Mouse (Mus musculus): ENCODE measurements around the gene Olfr125. TPM values are rescaled to one million over a fixed set of nuclear protein-coding genes. Genes with fewer than 3 reads are reported as not detected.

Gene Olfr125
- not detected for total RNA-seq (2021)
- long read RNA-seq, experiment 1: 0 reads
- long read RNA-seq, experiment 2: 0 reads

- DNase-seq: no peak
- intact Hi-C loops (cut with DNase I; ENCODE audit: low total_unique reads): no loop called here
These were observed at the start of gene Olfr125 for GRCm38 (mm10) chr17:37832649-37833048. Olfr125 (plus strand) TSS chr17:37832949.

DNA sequence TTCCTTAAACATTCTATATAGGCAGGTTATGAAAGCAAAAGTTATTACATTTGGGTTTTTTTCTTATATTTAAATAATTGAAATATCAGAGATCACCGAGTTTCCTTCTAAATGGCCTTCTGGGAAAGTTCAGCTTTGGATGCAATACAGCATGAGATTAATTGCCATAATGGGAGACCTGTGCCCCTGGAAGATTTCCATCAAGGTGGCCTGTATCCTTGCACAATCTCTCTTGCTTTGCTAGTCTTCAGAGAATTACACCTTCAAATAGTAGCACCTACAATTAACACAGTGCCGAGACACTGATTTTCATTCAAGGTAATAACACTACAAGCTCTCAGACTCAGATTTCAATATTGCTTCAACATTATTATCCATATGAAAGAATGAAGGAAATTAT lies 39.5 kb upstream of the Olfr125 start, which contains the start of gene Olfr123:
TSS of gene Olfr123 (plus strand) at position 301 of the 400 bp plus-strand sequence.
- intact Hi-C loops (cut with DNase I; ENCODE audit: low total_unique reads): no loop called here
- DNase-seq: no peak

DNA sequence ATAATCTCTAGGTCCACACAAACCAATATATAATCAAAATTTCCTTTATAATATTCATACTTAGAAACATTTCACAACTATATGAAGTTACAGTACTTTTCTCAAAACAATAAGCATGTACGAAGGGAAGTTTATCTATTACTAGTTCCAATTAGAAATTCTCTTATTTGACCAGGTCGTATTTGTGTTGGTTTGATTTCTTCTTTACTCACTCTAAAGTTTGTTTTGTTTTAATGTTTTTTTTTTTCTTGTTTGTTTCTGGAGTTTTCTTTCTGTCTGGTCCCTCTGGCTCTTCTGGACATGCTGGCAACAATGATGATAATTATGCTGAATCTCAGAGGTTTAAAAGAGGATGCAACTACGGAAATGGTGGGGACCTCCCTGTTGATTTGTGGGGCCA lies 33.2 kb upstream of the Olfr125 start, which contains the start of gene Olfr124:
TSS of gene Olfr124 (plus strand) at position 301 of the 400 bp plus-strand sequence.
- DNase-seq: no peak
- intact Hi-C loops (cut with DNase I; ENCODE audit: low total_unique reads): no loop called here

DNA sequence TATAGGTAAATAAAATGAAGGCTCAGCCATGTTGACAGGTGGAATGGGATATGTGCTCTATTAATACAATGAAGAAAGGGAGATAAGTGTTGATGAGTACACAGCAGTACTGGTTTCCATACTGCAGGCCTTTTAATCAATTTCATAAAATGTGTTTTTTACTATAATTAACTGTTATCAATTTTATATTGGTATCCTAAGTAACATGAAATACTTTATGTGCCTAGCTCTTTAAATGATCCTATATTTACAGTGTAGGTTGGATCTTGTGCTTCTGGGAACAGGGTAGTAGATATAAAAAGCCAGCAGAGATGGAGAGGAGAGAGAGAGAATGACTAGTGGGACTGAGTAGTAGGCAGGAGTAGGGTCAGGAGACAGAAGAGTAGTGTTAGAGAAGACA lies 14.4 kb downstream of the Olfr125 start, which contains the start of gene Olfr126:
TSS of gene Olfr126 (plus strand) at position 301 of the 400 bp plus-strand sequence.
- intact Hi-C loops (cut with DNase I; ENCODE audit: low total_unique reads): no loop called here
- no peak for DNase-seq

DNA sequence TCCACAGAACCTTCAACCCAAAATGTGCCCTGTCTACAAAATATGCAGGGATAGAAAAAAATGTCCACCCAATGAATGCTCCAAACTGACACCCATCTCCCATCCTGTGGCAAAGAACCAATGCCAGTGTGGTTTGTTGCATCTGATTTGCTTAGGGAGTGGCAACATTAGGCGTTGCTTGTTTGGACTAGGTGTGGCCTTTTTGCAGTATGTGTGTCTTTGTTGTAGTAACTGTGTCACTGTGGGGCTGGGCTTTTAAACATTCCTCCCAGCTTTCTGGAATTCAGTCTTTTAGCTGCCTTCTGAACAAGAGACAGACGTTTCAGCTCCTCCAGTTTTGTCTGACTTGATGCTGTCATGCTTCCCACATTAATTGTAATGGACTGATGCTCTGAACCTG lies 31.2 kb downstream of the Olfr125 start:
- intact Hi-C loops (cut with DNase I; ENCODE audit: low total_unique reads): no loop called here
- DNase-seq: no peak

DNA sequence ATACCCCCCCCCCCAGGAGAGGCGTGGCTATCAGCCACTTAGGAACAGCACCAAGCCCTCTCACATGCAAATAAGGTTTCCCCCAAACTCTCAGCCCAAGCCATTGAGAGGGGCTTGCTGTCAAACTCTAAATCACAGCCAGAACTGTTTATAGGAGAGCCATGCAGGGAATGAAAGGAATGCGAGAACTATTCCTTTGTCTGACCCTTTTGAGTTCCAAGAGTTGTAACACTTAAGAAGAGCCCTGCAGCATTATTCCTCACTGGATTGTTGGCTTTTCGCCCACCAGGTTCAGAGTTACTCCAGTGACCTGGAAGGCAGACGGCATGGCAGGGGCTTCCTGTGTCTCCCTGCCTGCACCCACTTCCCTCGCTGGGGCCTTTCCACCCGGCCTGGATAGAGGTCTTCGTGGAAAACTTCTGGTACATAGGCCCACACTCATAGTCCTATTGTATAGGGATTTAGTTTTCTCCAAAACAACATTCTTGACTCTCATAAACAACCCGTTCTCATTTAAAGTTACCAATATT lies 37.0 kb downstream of the Olfr125 start:
- intact Hi-C loops (cut with DNase I; ENCODE audit: low total_unique reads): no loop called here
- no peak for DNase-seq

- intact Hi-C loops (cut with DNase I; ENCODE audit: low total_unique reads): no loop called here
- no peak for DNase-seq
These were observed 41.1 kb downstream of the Olfr125 start for GRCm38 (mm10) chr17:37873830-37874229.

Other genes with a start within 250 kb of the Olfr125 start
- gene Olfr114, start 240.2 kb upstream of the Olfr125 start, total RNA-seq (2021): not detected
- not detected for gene Olfr115, start 205.8 kb upstream of the Olfr125 start, total RNA-seq (2021)
- not detected for gene Olfr116, start 205.8 kb upstream of the Olfr125 start, total RNA-seq (2021)
- not detected for gene Olfr117, start 169.2 kb upstream of the Olfr125 start, total RNA-seq (2021)
- not detected for gene Olfr118, start 166.0 kb upstream of the Olfr125 start, total RNA-seq (2021)
- not detected for gene Olfr119, start 136.4 kb upstream of the Olfr125 start, total RNA-seq (2021)
- gene Olfr120, start 111.1 kb upstream of the Olfr125 start, total RNA-seq (2021): not detected
- gene Olfr121, start 84.1 kb upstream of the Olfr125 start, total RNA-seq (2021): not detected
- not detected for gene Olfr122, start 64.3 kb upstream of the Olfr125 start, total RNA-seq (2021)
- gene Olfr123, start 39.4 kb upstream of the Olfr125 start, total RNA-seq (2021): not detected
- not detected for gene Olfr124, start 33.1 kb upstream of the Olfr125 start, total RNA-seq (2021)
- not detected for gene Olfr126, start 14.5 kb downstream of the Olfr125 start, total RNA-seq (2021)
- gene Olfr127, start 67.5 kb downstream of the Olfr125 start, total RNA-seq (2021): not detected
- not detected for gene Olfr128, start 87.6 kb downstream of the Olfr125 start, total RNA-seq (2021)
- gene Olfr761, start 120.1 kb downstream of the Olfr125 start, total RNA-seq (2021): not detected
- gene Olfr129, start 227.1 kb downstream of the Olfr125 start, total RNA-seq (2021): not detected
- gene Olfr130, start 231.0 kb downstream of the Olfr125 start, total RNA-seq (2021): not detected